Mouse (Mus musculus) gastrocnemius, postnatal 10 days (tissue): ENCODE data around the gene Inpp5d. TPM values are rescaled to one million over a fixed set of nuclear protein-coding genes. Genes with fewer than 3 reads are reported as not detected.

Experiments used
- DNase-seq: peaks from one replicate; pipeline ENCODE4 v3.0.0; 2021; ENCODE audit warnings: mixed read lengths
- total RNA-seq, 2 experiments: library from RNA; stranded (reverse); gene quantifications; 2 replicates each; pipeline ENCODE4 v1.2.3; 2021

The Inpp5d gene
- total RNA-seq, 2 experiments from 2014 or later: 7.1 to 14.8 TPM

- DNase-seq: no peak
Measured at GRCm38 (mm10) chr1:87624826-87625225, 4.7 kb downstream of the Inpp5d start.

GRCm38 (mm10) chr1:87625254-87626025 is 5.3 kb downstream of the Inpp5d start:
- DNase-seq: no peak

GRCm38 (mm10) chr1:87626344-87626743 is 6.2 kb downstream of the Inpp5d start:
- no peak for DNase-seq

- no peak for DNase-seq
Measured at GRCm38 (mm10) chr1:87628085-87628484, 8.0 kb downstream of the Inpp5d start.

DNA sequence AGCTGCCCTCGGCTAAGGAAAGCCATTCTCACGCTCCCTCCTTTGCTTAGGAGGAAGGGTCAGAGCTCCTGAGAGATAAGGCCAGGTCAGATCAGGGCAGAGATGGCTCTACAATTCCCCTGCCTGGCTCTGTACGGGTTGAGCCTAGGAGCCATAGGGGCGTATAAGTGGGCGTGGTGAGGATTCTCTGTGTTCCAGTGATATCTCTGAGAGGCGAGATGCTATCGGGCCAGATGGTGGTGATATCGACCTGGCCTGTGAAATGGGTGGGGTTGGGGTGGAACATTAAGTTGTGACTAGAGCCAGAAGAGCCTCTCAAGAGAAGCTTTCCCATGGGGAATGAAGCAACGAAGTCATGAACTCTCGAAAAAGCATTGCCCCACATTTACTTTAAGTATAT is 11.5 kb downstream of the Inpp5d start:
- DNase-seq: no peak

DNA sequence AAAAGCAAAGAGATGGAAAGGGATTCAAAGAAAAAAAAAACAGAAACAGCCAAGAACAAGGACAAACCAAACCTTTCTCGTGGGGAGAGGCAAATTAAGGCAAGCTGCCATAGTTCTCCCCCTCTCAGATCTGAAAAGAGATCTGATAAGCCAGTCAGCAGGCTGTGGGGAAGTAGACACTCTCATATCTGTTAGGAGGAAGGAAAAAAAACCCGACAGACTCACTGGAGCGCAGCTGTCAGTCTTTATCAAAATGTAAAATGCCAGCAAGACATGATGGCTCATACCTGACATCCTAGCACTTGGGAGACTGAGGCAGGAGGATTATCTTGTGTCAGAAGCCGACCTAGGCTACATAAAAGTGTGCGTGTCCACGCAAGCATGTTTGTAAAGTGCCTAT is 12.1 kb downstream of the Inpp5d start:
- no peak for DNase-seq

DNA sequence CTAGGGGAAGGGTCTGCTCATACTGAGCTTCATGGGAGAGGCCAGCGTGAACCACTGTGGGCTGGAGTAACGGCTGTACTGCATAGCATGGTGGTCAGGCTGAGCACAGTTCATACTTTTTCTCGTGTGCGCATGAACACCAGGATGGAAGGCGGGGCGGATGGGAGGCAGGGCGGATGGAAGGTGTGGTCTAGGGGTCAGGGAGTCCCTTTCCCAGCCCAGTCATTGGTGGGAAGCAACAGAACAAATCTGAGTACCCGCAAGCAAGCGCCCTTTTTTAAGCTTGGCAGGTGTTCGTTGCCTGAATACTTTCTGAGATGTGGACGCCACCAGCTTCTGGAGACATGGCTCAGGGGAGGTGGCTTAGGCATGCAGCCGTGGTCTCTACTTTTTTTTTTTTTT is 16.6 kb downstream of the Inpp5d start:
- DNase-seq: no peak

GRCm38 (mm10) chr1:87637121-87637877 is 17.2 kb downstream of the Inpp5d start:
- DNase-seq: no peak

- DNase-seq: no peak
Measured at GRCm38 (mm10) chr1:87637878-87638600, 17.9 kb downstream of the Inpp5d start.

- DNase-seq: no peak
Measured at GRCm38 (mm10) chr1:87639724-87640123, 19.6 kb downstream of the Inpp5d start.

DNA sequence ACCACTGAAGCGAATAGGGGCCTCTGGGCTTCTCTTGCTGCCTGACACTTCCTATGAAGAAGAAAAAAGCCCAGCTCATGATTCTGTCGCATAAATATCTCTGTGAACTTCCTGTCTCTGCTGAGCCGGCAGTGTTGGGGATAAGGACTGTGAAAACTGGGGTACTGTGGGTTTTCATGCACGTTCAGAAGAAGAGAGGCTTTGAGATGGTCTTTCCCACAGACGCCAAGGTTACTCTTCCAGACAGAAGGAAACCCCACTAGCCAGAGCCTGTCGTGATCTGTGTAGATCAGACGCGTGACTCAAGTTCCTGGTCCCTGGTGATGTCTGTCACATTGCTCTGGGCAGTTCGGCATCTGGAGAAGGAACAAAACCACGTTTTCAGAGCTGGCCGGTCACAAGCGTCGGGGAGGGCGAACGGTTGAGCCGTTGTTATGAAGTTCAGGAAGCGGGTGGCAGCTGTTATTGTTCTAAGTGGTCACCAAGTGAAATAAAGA is 20.1 kb downstream of the Inpp5d start:
- DNase-seq: no peak

DNA sequence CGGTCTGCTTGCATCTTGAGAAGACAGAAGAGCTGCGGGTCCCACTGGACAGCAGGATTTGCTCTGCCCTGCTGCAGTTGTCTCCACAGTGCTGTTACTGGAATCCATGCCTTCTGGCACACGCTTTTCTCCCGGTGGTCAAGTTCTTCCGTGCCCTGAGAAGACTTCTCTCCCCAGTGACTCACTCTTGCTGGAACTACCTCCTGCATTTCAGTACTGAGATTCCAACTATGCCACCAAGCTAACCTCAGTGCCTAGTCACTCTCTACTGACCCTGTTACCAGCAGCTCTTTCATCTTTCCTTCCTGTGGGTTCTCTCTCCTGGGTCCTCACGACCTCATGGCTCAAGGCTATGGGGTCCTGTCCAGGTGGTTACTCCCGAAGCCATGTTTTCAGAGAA is 22.9 kb downstream of the Inpp5d start:
- no peak for DNase-seq

DNA sequence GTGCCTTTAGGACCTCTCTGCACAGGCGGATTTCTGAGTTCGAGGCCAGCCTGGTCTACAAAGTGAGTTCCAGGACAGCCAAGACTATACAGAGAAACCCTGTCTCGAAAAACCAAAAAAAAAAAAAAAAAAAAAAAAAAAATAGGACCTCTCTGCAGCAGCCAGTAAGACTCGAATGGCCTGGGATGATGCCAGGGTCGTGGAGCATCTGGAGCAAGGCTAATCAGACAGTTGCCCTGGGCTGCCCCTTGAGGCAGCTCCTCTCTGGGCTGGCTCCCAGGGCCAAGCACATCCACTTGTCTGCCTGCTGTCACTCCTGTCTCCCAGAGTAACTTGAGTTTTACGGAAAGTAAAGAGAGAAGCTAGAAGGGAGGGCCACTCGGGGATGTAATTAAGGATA is 24.9 kb downstream of the Inpp5d start:
- peak; percentile 57 for DNase-seq

GRCm38 (mm10) chr1:87645748-87646147 is 25.6 kb downstream of the Inpp5d start:
- DNase-seq: no peak

- no peak for DNase-seq
Measured at GRCm38 (mm10) chr1:87647820-87648219, 27.7 kb downstream of the Inpp5d start.

DNA sequence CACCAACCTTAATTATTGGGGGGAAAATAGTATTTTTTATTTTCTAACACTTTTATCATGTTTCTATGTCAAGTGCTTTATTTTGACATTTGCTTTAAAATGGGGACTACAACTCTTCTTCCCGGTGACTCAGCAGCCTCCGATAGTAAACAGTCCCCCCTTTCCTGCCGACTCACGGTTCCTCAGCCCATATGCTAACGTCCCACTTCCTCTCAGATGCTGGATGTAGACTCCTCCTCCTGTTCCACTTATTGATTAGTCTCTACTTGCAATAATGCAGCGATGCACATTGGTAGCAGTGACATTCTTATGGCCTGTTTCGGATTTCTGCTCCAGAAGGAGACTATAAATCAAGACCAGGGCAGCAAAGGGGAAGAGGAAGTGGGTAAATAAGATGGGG is 28.5 kb downstream of the Inpp5d start:
- no peak for DNase-seq

GRCm38 (mm10) chr1:87649219-87649805 is 29.2 kb downstream of the Inpp5d start:
- DNase-seq: no peak

- no peak for DNase-seq
Measured at GRCm38 (mm10) chr1:87649958-87650474, 29.9 kb downstream of the Inpp5d start.

- DNase-seq: no peak
Measured at GRCm38 (mm10) chr1:87650611-87651079, 30.5 kb downstream of the Inpp5d start.

- no peak for DNase-seq
Measured at GRCm38 (mm10) chr1:87651436-87651835, 31.3 kb downstream of the Inpp5d start.

GRCm38 (mm10) chr1:87655101-87655500 is 35.0 kb downstream of the Inpp5d start:
- DNase-seq: no peak

GRCm38 (mm10) chr1:87658063-87658462 is 38.0 kb downstream of the Inpp5d start:
- no peak for DNase-seq
